Mouse (Mus musculus): ENCODE data around the gene Lysmd3.
"Not testable (repeated sequence)": the region's sequence is repeated elsewhere in the genome, so short reads cannot be mapped to it uniquely, and the experiment has no call there.

The Lysmd3 gene

DNA sequence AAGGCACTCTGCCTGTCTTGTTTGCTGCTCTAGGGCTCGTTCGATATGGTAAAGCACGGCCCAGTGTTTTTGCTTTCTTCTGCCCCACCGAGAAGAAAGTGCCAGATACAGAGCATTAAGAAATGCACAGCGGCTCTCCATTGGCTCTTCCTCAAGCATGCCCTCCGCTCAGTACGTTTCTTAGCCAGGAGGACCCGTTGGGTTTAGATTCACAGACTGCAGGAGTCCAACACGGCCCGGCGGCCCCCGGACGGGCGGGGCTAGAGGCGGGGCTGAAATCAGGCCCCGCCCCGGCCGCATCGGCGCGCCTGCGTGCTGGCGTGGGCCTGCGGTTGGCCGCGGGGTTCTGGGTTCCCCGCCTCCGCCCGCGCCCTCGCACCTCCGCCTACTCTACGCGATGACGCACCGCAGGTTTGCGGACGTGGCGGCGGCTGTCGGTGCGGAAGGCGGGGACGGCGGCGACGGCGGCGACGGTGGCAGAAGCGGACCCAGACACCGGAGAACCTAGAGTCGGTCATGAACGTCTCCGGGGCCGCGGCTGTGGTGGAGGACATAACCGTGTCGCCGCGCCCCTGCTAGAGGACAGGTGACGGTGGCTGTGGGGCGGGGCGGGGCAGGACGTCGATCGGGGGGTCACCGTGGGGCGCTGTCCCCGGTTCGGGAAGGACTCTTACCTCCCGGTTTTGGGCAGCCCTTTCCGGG lies at the start of gene Lysmd3:
Gene Lysmd3 (plus strand): TSS at position 313 of the 702 bp plus-strand sequence.
- peak; percentile 91 for DNase-seq (ENCODE audit: low spot score)

- DNase-seq (ENCODE audit: low spot score): no peak
These were observed 47.1 kb upstream of the Lysmd3 start for GRCm38 (mm10) chr13:81610349-81610748.

GRCm38 (mm10) chr13:81627861-81628260 lies 29.6 kb upstream of the Lysmd3 start:
- not testable (repeated sequence) for DNase-seq (ENCODE audit: low spot score)

GRCm38 (mm10) chr13:81628631-81629190 lies 28.8 kb upstream of the Lysmd3 start:
- DNase-seq (ENCODE audit: low spot score): no peak

DNA sequence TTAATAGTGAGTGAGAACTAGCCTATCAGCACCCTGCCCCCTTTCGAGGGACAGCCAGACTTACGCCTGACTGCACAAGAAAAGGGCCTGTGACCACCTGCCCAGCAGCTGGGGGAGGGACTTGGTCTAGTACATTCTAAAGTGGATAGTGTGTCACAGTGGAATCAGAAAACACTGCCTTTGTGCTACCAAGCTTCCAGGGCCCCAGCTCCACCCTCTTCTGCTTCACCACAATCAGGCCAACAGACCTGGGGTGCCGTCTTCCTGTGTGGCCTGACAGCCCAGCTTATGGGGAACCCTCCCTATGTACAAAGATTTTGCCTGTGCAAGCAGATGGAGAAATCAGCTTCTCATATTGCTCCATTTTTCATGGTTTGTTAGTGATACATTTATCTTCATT lies 28.1 kb upstream of the Lysmd3 start:
- no peak for DNase-seq (ENCODE audit: low spot score)

DNA sequence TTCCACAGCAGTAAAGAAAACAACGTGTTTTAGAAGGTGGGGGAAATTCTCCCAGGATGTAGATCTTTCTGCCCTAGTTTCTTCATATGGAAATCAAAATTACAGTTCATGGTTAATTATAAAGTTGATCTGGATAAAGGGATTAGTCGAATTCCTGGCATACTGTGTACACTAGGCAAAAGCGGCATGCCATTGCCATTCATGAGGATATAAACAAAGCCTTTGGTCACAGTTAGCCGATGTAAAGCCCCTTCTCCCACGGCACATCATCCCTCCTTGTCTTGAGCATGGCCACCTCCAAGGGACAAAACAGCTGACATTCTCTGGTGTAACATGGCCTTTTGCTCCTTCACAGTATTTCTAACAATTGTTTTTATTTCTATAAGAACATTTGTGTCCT lies 26.9 kb upstream of the Lysmd3 start:
- DNase-seq (ENCODE audit: low spot score): no peak

- DNase-seq (ENCODE audit: low spot score): peak; percentile 42
These were observed 24.6 kb upstream of the Lysmd3 start, which contains the start of gene Adgrv1 for GRCm38 (mm10) chr13:81632720-81633415. Adgrv1 (minus strand) TSS chr13:81633154.

GRCm38 (mm10) chr13:81639624-81640023 lies 17.8 kb upstream of the Lysmd3 start:
- no peak for DNase-seq (ENCODE audit: low spot score)

- DNase-seq (ENCODE audit: low spot score): no peak
These were observed 16.6 kb upstream of the Lysmd3 start for GRCm38 (mm10) chr13:81640881-81641280.

GRCm38 (mm10) chr13:81641289-81642045 lies 16.0 kb upstream of the Lysmd3 start:
- peak; percentile 44 for DNase-seq (ENCODE audit: low spot score)

DNA sequence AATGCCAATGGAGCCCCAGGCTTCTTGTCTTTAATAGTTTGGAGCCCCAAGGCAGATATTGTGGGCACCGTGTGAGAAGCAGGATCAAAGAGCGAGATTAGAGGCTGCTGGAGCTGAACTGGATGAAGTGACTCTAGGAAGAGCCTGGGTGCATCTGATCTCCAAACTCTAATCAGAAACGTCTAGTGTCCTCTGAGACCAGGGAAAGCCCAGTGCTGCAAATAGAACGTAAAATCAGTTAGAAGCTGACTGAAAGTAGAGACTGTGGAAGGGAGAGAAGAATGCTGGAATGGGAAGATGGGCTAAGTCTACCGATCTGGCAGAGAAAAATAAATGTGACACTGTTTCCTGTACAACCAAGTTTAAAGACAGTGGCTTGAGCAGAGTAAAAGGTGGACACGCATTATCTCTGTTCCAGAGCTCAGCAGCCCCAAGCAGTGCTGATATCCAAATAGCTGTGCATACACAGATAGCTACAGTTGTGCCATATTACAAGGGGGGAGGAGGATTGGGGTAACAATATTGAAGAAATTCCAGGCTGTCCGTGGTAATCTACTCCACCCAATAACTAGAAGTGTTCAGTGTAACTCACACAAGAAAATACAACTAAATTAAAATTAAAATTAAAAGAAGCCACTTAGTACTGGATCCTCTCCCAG lies 14.8 kb upstream of the Lysmd3 start:
- no peak for DNase-seq (ENCODE audit: low spot score)

DNA sequence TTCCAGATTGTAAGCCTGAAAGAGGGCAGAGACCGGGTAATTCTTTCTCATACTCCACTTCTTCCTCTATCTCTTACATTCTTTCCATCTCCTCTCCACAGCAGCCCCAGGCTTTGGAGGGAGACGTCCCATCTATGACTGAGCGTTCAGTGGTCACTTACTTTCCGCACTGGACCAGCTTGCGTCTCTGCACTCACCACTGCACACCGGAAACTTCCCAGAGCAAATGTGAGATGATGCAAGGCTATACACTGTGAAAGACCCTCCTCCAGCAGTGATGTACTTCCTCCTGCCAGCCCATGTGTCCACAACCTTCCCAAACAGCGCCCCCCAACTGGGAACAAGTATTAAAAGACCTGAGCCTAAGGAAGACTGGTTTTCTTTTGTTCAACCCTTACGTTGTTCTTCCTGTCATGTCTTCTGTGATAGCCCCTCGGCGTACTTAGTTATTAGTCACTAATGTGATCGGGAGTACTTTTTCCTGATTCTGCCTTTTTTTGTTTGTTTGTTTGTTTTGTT lies 13.4 kb upstream of the Lysmd3 start:
- no peak for DNase-seq (ENCODE audit: low spot score)

- no peak for DNase-seq (ENCODE audit: low spot score)
These were observed 11.1 kb upstream of the Lysmd3 start for GRCm38 (mm10) chr13:81646348-81646747.

GRCm38 (mm10) chr13:81650382-81650781 lies 7.1 kb upstream of the Lysmd3 start:
- not testable (repeated sequence) for DNase-seq (ENCODE audit: low spot score)

DNA sequence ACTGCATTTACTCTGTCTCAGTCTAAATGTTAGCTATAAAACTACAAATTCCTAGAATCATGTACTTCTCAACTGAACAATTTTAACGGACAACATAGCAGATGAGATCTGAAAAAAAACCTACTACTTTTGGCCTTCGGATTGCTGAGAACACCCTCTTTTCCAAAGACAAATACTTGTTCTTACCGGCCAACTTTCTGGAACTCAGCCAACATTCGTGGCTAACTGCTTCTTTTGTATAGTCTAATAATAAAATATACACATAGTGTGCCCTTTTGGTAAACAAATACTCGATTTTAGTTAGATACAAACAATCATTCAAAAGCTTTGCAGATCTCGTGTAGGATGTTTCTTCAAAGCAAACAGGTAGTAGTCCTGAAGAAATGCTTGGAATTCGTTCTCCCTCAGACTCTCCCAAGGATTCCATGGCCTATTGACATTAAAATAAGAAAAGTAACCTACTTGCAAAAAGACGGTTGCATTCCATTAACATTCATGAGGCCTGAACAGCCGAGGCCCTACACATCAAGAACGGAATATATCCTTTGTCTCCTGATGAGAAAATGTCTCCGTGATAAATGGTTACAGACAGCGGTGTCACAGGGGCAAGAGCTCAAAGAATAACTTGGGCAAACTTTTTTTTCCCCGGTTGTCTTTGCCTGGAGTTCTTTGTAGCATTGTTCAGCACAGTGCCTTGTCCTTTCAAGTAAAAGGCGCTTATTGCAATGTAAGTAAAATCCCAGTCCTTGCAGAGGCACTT lies 1.2 kb upstream of the Lysmd3 start:
- DNase-seq (ENCODE audit: low spot score): no peak

DNA sequence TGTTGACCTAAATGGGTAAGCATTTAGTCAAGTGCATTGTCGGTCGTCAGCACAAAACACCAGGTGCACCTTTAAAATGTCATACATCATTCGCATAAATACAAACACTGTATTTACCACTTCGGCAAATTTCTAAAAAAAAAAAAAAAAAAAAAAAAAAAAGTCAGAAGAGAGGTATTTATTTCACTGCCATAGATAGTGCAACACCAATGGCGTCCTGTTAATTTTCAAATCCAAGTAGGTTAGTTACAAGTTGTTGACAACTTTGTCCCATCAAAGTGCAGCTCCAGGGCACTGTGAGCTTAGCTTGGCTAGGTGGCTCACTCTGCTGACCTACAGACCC lies 484 bp upstream of the Lysmd3 start:
- no peak for DNase-seq (ENCODE audit: low spot score)

- peak; percentile 11 for DNase-seq (ENCODE audit: low spot score)
These were observed 740 bp downstream of the Lysmd3 start for GRCm38 (mm10) chr13:81658053-81658752.

DNA sequence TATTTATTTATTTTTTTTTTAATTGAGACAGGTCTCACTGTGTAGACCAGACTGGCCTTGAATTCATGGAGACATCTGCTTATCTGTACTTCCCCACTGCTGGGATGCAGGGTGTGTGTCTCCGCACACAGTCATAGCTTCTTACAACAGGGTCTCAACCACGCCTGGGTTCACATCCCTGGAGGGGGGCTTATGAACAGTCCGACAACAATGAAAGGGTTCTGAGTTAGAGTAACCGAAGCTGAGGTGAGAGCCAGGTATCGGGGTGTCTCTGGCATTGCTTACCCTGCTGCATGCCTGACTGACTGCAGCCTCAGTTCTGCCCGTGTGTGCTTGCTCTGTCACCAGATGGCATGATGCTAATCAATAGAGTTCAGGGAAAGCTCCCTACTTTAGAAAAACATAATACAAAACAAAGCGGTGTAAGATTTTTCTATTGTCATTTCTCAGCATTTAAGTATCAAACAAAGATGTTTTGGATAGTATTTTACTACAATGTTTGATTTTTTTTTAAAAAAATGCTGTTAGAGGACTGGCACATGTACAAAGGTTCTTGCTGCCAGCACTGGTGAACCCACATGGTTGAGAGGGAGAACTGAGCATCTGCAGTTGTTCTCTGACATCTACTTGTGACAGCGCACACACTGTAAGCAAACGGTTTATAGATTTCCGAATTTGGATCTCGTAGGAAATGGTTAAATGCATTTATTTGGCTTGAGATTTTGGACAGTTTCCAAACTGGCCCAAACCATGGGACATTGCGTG lies 6.3 kb downstream of the Lysmd3 start:
- no peak for DNase-seq (ENCODE audit: low spot score)

DNA sequence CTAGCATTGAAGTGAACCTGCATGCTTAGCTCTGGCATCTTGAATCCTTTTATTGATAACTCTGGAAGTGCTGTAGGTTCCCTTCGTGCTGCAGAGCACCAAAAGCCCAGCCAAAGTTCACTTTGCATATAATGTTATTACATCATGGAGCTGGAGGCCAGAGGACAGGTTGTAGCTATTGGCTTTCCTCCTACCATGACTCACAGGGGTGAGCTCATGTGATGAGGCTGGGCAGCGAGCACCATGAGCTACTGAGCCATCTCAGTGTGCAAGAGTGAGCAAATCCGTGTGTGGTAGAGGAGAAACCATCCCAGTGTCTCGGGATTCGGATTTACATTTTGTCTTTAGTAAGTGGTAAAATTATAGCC lies 6.9 kb downstream of the Lysmd3 start:
- no peak for DNase-seq (ENCODE audit: low spot score)

GRCm38 (mm10) chr13:81667713-81668112 lies 10.2 kb downstream of the Lysmd3 start:
- no peak for DNase-seq (ENCODE audit: low spot score)

Data from layer of hippocampus, adult 11-12 months (tissue).